Mouse (Mus musculus) liver, embryonic 15.5 days (tissue): ENCODE results near the gene Rap1gap2. TPM values are rescaled to one million over a fixed set of nuclear protein-coding genes. Genes with fewer than 3 reads are reported as not detected.

Experiments used
- ATAC-seq: fragments of 200-750 bp; cut with Nextera tagmentation; 2 replicates; pipeline ENCODE4 v1.8.0; 2017; ENCODE audit warnings: moderate number of reproducible peaks, mild to moderate bottlenecking, moderate library complexity; ENCODE audit not compliant: insufficient read depth
- H3K27ac ChIP-seq: fragments of 300-500 bp; sonication (generic); replicated peaks from 2 replicates; pipeline ENCODE4 v1.5.1; 2015; ENCODE audit warnings: mild to moderate bottlenecking, inconsistent platforms
- H3K27me3 ChIP-seq: fragments of 300-500 bp; sonication (generic); 2 replicates; pipeline ENCODE4 v1.6.1; 2015; ENCODE audit warnings: mild to moderate bottlenecking, inconsistent platforms
- H3K36me3 ChIP-seq: fragments of 300-500 bp; sonication (generic); replicated peaks from 2 replicates; pipeline ENCODE4 v1.6.1; 2015; ENCODE audit warnings: moderate library complexity, mild to moderate bottlenecking, inconsistent platforms
- H3K4me1 ChIP-seq: fragments of 300-500 bp; sonication (generic); replicated peaks from 2 replicates; pipeline ENCODE4 v1.6.1; 2015; ENCODE audit warnings: inconsistent platforms
- H3K4me2 ChIP-seq: fragments of 300-500 bp; sonication (generic); 2 replicates; pipeline ENCODE4 v1.6.1; 2015; ENCODE audit warnings: moderate library complexity, mild to moderate bottlenecking, inconsistent platforms
- H3K4me3 ChIP-seq: fragments of 300-500 bp; sonication (generic); replicated peaks from 2 replicates; pipeline ENCODE4 v1.5.1; 2015; ENCODE audit warnings: mild to moderate bottlenecking, inconsistent platforms
- H3K9ac ChIP-seq: fragments of 300-500 bp; sonication (generic); 2 replicates; pipeline ENCODE4 v1.6.1; 2015; ENCODE audit warnings: moderate library complexity, mild to moderate bottlenecking, inconsistent platforms
- H3K9me3 ChIP-seq: fragments of 300-500 bp; sonication (generic); replicated peaks from 2 replicates; pipeline ENCODE4 v1.6.1; 2016; ENCODE audit warnings: inconsistent platforms
- WGBS: fragments of 180-500 bp; shearing (Covaris S2); methylation state at CpG from one replicate; pipeline ENCODE4 v1.1.7; 2015; ENCODE audit warnings: mixed read lengths; ENCODE audit not compliant: insufficient replicate concordance; 5-methylcytosine and 5-hydroxymethylcytosine counted together
- polyA plus RNA-seq: library from polyadenylated mRNA; unstranded; fragments of >200 nt; fragmentation: Nextera tagmentation; extraction: Ambion mirVana; gene quantifications from 2 replicates; pipeline ENCODE4 v1.2.1, GENCODE M21; 2015

Gene Rap1gap2
- polyA plus RNA-seq, 1 experiment from 2014 or later = 0.76 TPM

- Histone ChIP-seq H3K4me3 (no peak overlapping the region), H3K9me3 (no peaks in the 10 kb centered on the region), H3K4me1 (peaks cover 16% of the 10 kb centered on the region), H3K9ac (no peak overlapping the region), H3K27me3 (no peaks in the 10 kb centered on the region; the same call in 1 of the 2 replicates), H3K36me3 (no peaks in the 10 kb centered on the region), H3K27ac (no peak overlapping the region), H3K4me2 (no peak overlapping the region)
- ATAC-seq = no peak
- WGBS = 45% methylated on average over 7 of the region's 7 CpGs
Measured at GRCm38 (mm10) chr11:74534380-74534779, 76.3 kb downstream of the Rap1gap2 start.

DNA sequence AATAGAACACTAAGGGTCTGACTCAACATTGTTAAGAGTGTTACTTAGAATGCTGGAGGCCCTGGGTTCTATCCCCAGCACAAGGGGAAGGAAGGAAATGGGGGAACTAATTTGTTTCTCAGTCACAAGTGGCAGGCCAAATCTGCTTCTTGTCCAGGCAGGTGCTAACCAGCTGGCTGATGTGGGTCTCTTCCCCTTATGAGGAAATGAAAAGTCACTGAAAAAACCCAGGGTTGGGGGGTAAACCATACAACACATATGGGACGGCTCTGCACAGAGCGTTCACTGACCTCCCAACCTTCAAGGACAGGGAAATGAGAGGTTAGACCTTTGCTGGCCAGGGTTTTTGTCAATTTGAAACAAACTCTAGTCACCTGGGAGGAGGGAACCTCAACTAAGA is 77.7 kb downstream of the Rap1gap2 start:
- no peak for ATAC-seq
- WGBS = 73% methylated on average over 2 of the region's 2 CpGs
- no peak overlapping the region for H3K4me2 ChIP-seq
- peaks cover 16% of the 10 kb centered on the region for H3K4me1 ChIP-seq
- no peaks in the 10 kb centered on the region; the same call in 1 of the 2 replicates for H3K27me3 ChIP-seq
- H3K4me3 ChIP-seq = no peak overlapping the region
- H3K9ac ChIP-seq = no peak overlapping the region
- H3K27ac ChIP-seq = no peak overlapping the region
- H3K9me3 ChIP-seq = no peaks in the 10 kb centered on the region
- H3K36me3 ChIP-seq = no peaks in the 10 kb centered on the region

- WGBS = 64% methylated on average over 4 of the region's 4 CpGs
- Histone ChIP-seq H3K27ac (no peak overlapping the region), H3K4me3 (no peak overlapping the region), H3K9ac (no peak overlapping the region), H3K4me1 (peaks cover 13% of the 10 kb centered on the region), H3K9me3 (no peaks in the 10 kb centered on the region), H3K27me3 (peaks cover 3% of the 10 kb centered on the region; the same call in 1 of the 2 replicates), H3K4me2 (no peak overlapping the region), H3K36me3 (no peaks in the 10 kb centered on the region)
- no peak for ATAC-seq
Measured at GRCm38 (mm10) chr11:74532401-74532800, 78.3 kb downstream of the Rap1gap2 start.

DNA sequence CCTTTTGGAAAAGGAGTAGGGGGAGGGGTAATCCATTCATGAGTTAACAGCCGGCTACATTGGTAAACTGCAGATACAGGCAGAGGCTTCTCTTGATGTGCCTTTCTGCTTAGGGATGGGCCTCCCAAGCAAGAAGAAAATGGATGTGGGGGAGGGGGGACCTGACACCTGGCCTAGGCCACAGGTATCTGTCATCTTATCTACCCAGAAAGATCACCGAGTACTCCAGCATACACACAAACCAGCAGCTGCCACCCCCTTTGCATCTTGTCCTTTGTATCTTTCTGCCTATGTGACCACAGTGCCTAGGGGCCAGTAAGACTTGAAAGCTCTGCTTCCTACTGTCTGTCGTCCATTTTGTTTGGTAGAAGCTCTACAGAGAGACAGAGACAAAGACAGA is 79.0 kb downstream of the Rap1gap2 start:
- WGBS = 33% methylated on average over 3 of the region's 3 CpGs
- no peaks in the 10 kb centered on the region for H3K9me3 ChIP-seq
- no peak overlapping the region for H3K4me2 ChIP-seq
- no peak for ATAC-seq
- no peak overlapping the region for H3K4me3 ChIP-seq
- H3K36me3 ChIP-seq = no peaks in the 10 kb centered on the region
- no peak overlapping the region for H3K27ac ChIP-seq
- H3K4me1 ChIP-seq = peaks cover 12% of the 10 kb centered on the region
- no peak overlapping the region for H3K9ac ChIP-seq
- H3K27me3 ChIP-seq = peaks cover 8% of the 10 kb centered on the region

- H3K9ac ChIP-seq = no peak overlapping the region
- no peak overlapping the region for H3K4me3 ChIP-seq
- H3K27ac ChIP-seq = no peak overlapping the region
- no peak for ATAC-seq
- no peaks in the 10 kb centered on the region for H3K36me3 ChIP-seq
- H3K4me2 ChIP-seq = no peak overlapping the region
- H3K9me3 ChIP-seq = no peaks in the 10 kb centered on the region
- WGBS = 56% methylated on average over 4 of the region's 4 CpGs
- H3K27me3 ChIP-seq = peaks cover 22% of the 10 kb centered on the region
- H3K4me1 ChIP-seq = peaks cover 15% of the 10 kb centered on the region
Measured at GRCm38 (mm10) chr11:74529803-74530202, 80.9 kb downstream of the Rap1gap2 start.

GRCm38 (mm10) chr11:74527555-74527954 is 83.2 kb downstream of the Rap1gap2 start:
- Histone ChIP-seq H3K27me3 (peaks cover 45% of the 10 kb centered on the region), H3K4me1 (peaks cover 31% of the 10 kb centered on the region), H3K9ac (no peak overlapping the region), H3K9me3 (no peaks in the 10 kb centered on the region), H3K27ac (no peak overlapping the region), H3K36me3 (no peaks in the 10 kb centered on the region), H3K4me3 (no peak overlapping the region), H3K4me2 (no peak overlapping the region)
- 53% methylated on average over 7 of the region's 7 CpGs for WGBS
- ATAC-seq = no peak

- 13% methylated on average over 18 of the region's 18 CpGs for WGBS
- peaks cover 37% of the 10 kb centered on the region for H3K4me1 ChIP-seq
- no peak for ATAC-seq
- peak overlapping the region; percentile 23 for H3K4me2 ChIP-seq
- H3K36me3 ChIP-seq = no peaks in the 10 kb centered on the region
- no peaks in the 10 kb centered on the region for H3K9me3 ChIP-seq
- H3K4me3 ChIP-seq = no peak overlapping the region
- no peak overlapping the region for H3K9ac ChIP-seq
- peaks cover 56% of the 10 kb centered on the region for H3K27me3 ChIP-seq
- no peak overlapping the region for H3K27ac ChIP-seq
Measured at GRCm38 (mm10) chr11:74526180-74527158, 84.2 kb downstream of the Rap1gap2 start.

DNA sequence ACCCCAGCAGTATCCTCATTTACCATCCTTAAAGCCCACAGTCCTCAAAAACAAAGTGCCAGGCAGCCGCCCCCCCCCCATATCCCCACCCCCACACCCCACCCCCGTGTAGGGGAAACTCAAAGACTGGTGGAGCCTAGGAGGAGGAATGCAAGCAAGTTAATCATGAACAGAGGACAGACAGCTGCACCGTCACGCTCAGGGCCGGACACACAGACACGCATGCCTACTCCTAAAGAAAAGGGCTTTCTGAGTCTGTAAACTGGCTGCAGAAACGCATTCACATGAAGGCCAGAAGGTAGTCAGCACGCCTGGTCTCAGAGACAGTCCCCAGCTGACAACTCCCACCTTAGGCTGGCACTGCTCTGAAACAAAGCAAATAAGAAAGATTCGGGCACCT is 85.1 kb downstream of the Rap1gap2 start:
- Histone ChIP-seq H3K27ac (no peak overlapping the region), H3K4me3 (no peak overlapping the region), H3K27me3 (peaks cover 64% of the 10 kb centered on the region), H3K4me1 (peaks cover 37% of the 10 kb centered on the region), H3K9ac (no peak overlapping the region), H3K4me2 (no peak overlapping the region), H3K36me3 (no peaks in the 10 kb centered on the region), H3K9me3 (no peaks in the 10 kb centered on the region)
- WGBS = 55% methylated on average over 9 of the region's 9 CpGs
- no peak for ATAC-seq

GRCm38 (mm10) chr11:74525205-74525604 is 85.5 kb downstream of the Rap1gap2 start:
- no peak overlapping the region for H3K27ac ChIP-seq
- no peak overlapping the region for H3K4me2 ChIP-seq
- H3K4me1 ChIP-seq = peaks cover 37% of the 10 kb centered on the region
- no peak overlapping the region for H3K9ac ChIP-seq
- no peaks in the 10 kb centered on the region for H3K9me3 ChIP-seq
- H3K4me3 ChIP-seq = no peak overlapping the region
- ATAC-seq = no peak
- H3K27me3 ChIP-seq = peaks cover 68% of the 10 kb centered on the region
- 72% methylated on average over 7 of the region's 7 CpGs for WGBS
- H3K36me3 ChIP-seq = no peaks in the 10 kb centered on the region

GRCm38 (mm10) chr11:74524050-74524965 is 86.4 kb downstream of the Rap1gap2 start:
- H3K4me1 ChIP-seq = peaks cover 37% of the 10 kb centered on the region
- no peaks in the 10 kb centered on the region for H3K36me3 ChIP-seq
- peaks cover 77% of the 10 kb centered on the region for H3K27me3 ChIP-seq
- 44% methylated on average over 9 of the region's 9 CpGs for WGBS
- no peak overlapping the region for H3K9ac ChIP-seq
- no peak overlapping the region for H3K4me3 ChIP-seq
- H3K27ac ChIP-seq = no peak overlapping the region
- no peak overlapping the region for H3K4me2 ChIP-seq
- ATAC-seq = no peak
- no peaks in the 10 kb centered on the region for H3K9me3 ChIP-seq
